In the genomic region with DNA sequence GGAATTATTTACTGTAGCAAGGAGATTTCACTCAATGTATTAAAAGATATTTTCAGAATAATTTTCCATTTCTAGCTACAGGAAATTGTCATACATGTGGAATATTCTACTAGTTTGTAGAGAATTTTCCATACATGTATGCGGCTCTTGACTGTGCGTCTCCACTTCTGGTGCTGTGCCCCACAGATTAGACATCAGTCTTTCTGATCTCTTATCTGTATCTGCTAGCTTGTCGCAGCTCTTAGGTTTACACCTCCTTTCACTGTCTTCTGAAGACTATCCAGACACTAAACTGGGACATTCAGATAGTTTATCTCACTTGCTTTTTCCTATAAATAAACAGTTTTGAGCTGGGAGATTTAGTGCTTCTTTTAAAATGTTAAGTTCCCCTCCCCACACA, we compare ENCODE assay signal across 24 mouse cellular contexts. TPM values are rescaled to one million over a fixed set of nuclear protein-coding genes. Genes with fewer than 3 reads are reported as not detected.
DNase-seq lines count a peak whose midpoint lies in the region; ATAC-seq and TF ChIP-seq lines count a peak whose summit lies in the region.
"Had no signal": no experiment of that assay in that cellular context is flagged by ENCODE, and none has a peak within 500 bp of the region (broad histone marks: within the 10 kb centered on the region; RNA-seq: fewer than 3 reads in every experiment).

No protein-coding gene starts in this region.

- H3K27me3 ChIP-seq in MEL (ENCODE audit: control insufficient read depth in 1 of 2, insufficient read depth in 2 of 2, low read length in 2 of 2) = no peaks in the 10 kb centered on the region
- no peaks in the 10 kb centered on the region for H3K27me3 ChIP-seq in liver, embryonic 12.5 days (replicated peaks)
- H3K27me3 ChIP-seq: embryonic facial prominence, embryonic 15.5 days; hindbrain, embryonic 13.5 days had no signal

- ATAC-seq in liver, embryonic 12.5 days = peak; percentile 72; the same call in 1 of the 2 replicates
- peak; percentile 30; the same call in 1 of the 2 replicates for ATAC-seq in megakaryocyte-erythroid progenitor cell, adult 5-6 weeks (replicated peaks; ENCODE audit: low FRiP score, low TSS enrichment, poor library complexity, severe bottlenecking)
- ATAC-seq: forebrain, embryonic 14.5 days; hindbrain, postnatal 0 days had no signal

- peaks cover 3 to 10% of the 10 kb centered on the region in 2 experiments; a peak in 3 of 4 replicates for H3K4me1 ChIP-seq in MEL (ENCODE audit: control insufficient read depth in 1 of 2, insufficient read depth in 2 of 2, low read length in 2 of 2)
- H3K4me1 ChIP-seq in liver, embryonic 12.5 days = peaks cover 5% of the 10 kb centered on the region
- H3K4me1 ChIP-seq: embryonic facial prominence, embryonic 15.5 days; forebrain, embryonic 10.5 days; heart, embryonic 10.5 days; hindbrain, embryonic 13.5 days had no signal

- peaks cover 2% of the 10 kb centered on the region; the same call in 1 of the 2 replicates for H3K79me2 ChIP-seq in MEL (ENCODE audit: control insufficient read depth, insufficient read depth, low read length, poor library complexity)

- H3K27ac ChIP-seq in MEL (ENCODE audit: control insufficient read depth, low read depth, low read length) = no peak overlapping the region
- no peak overlapping the region for H3K27ac ChIP-seq in liver, embryonic 12.5 days
- H3K27ac ChIP-seq: embryonic facial prominence, embryonic 15.5 days; forebrain, embryonic 10.5 days; gastrocnemius, adult 2 months; heart, embryonic 10.5 days; hindbrain, embryonic 13.5 days; hindbrain, postnatal 0 days had no signal

- no peak overlapping the region for H3K4me3 ChIP-seq in MEL (ENCODE audit: control insufficient read depth in 1 of 2, insufficient read depth in 1 of 2, low read depth in 2 of 2, low read length in 2 of 2)
- no peak overlapping the region for H3K4me3 ChIP-seq in liver, embryonic 12.5 days
- H3K4me3 ChIP-seq: embryonic facial prominence, embryonic 15.5 days; erythroblast, embryonic 14.5 days; forebrain, embryonic 10.5 days; gastrocnemius, adult 2 months; heart, embryonic 10.5 days; hindbrain, embryonic 13.5 days had no signal

- no peak for TF ChIP-seq POLR2A in MEL (IDR thresholded peaks at IDR 0.05; ENCODE audit: control insufficient read depth in 1 of 2, insufficient read depth in 1 of 2, low read depth in 1 of 2, low read length in 2 of 2, poor library complexity in 1 of 2)

- TF ChIP-seq EP300 in MEL (IDR thresholded peaks at IDR 0.05; ENCODE audit: low read depth in 1 of 2, low read length in 2 of 2) = peak in 1 of 2 experiments; percentile 50; a peak in 2 of 4 replicates

- DNase-seq in 416B (ENCODE audit: low read depth) (peak; percentile 39), MEL (ENCODE audit: low read depth, low spot score) (no peak)
- no peak for DNase-seq in adrenal gland, postnatal 14 days
- DNase-seq in gastrocnemius, postnatal 4 days (ENCODE audit: low spot score in 2 of 2) = no peak
- DNase-seq in testis, postnatal 14 days (ENCODE audit: low spot score) = no peak
- DNase-seq: adrenal gland, postnatal 25 days; cerebellum, adult 11 months; cerebellum, adult 8-10 months; cerebellum, postnatal 14 days; embryo, embryonic 11 days; gastrocnemius, adult 2 months; gastrocnemius, postnatal 25 days; heart, adult 11 months; heart, postnatal 14 days had no signal

- H3K36me3 ChIP-seq in MEL (ENCODE audit: control insufficient read depth in 1 of 2, insufficient read depth in 2 of 2, low read length in 2 of 2) = peaks cover 0 to 23% of the 10 kb centered on the region in 2 experiments; a peak in 3 of 4 replicates
- no peaks in the 10 kb centered on the region for H3K36me3 ChIP-seq in liver, embryonic 12.5 days
- H3K36me3 ChIP-seq: G1E; hindbrain, embryonic 13.5 days had no signal

- no peak overlapping the region for H3K9ac ChIP-seq in MEL (ENCODE audit: control insufficient read depth, low read depth, low read length, poor library complexity, severe bottlenecking)
- no peak overlapping the region for H3K9ac ChIP-seq in liver, embryonic 12.5 days
- H3K9ac ChIP-seq: embryonic facial prominence, embryonic 15.5 days; hindbrain, embryonic 13.5 days had no signal

- no peak for TF ChIP-seq RAD21 in MEL (IDR thresholded peaks at IDR 0.05; ENCODE audit: low read depth, low read length)

- 29% methylated on average over 3 of the region's 3 CpGs for WGBS in liver, embryonic 12.5 days (ENCODE audit: insufficient replicate concordance)

- no peak overlapping the region for H3K4me2 ChIP-seq in liver, embryonic 12.5 days
- H3K4me2 ChIP-seq: embryonic facial prominence, embryonic 15.5 days; hindbrain, embryonic 13.5 days had no signal

- no peaks in the 10 kb centered on the region for H3K9me3 ChIP-seq in MEL (replicated peaks; ENCODE audit: insufficient read depth, low read length)
- H3K9me3 ChIP-seq in liver, embryonic 12.5 days (replicated peaks) = no peaks in the 10 kb centered on the region
- H3K9me3 ChIP-seq: embryonic facial prominence, embryonic 15.5 days; forebrain, embryonic 10.5 days; G1E; heart, embryonic 10.5 days; hindbrain, embryonic 13.5 days had no signal

- no peak for TF ChIP-seq CTCF in MEL (IDR thresholded peaks at IDR 0.05 in 2 of 3, conservative IDR thresholded peaks at IDR 0.05 in 1 of 3; ENCODE audit: control insufficient read depth in 1 of 3, insufficient read depth in 1 of 3, low read depth in 2 of 3, low read length in 3 of 3, poor library complexity in 1 of 3, severe bottlenecking in 1 of 3)

TF ChIP-seq in MEL, 35 proteins besides CTCF, POLR2A, EP300 and RAD21:
- no peak for TF ChIP-seq HCFC1 (IDR thresholded peaks at IDR 0.05; ENCODE audit: low read depth, low read length)
- TF ChIP-seq BHLHE40 (IDR thresholded peaks at IDR 0.05; ENCODE audit: borderline replicate concordance, low read depth, low read length) = no peak
- TF ChIP-seq POLR2AphosphoS2 (IDR thresholded peaks at IDR 0.05; ENCODE audit: low read length) = no peak
- TF ChIP-seq RCOR1 (IDR thresholded peaks at IDR 0.05; ENCODE audit: low read depth, low read length) = no peak
- peak; percentile 51; the same call in 1 of the 2 replicates for TF ChIP-seq TCF12 (IDR thresholded peaks at IDR 0.05; ENCODE audit: low read depth, low read length)
- no peak for TF ChIP-seq SMC3 (IDR thresholded peaks at IDR 0.05; ENCODE audit: low read depth, low read length)
- no peak for TF ChIP-seq JUND (IDR thresholded peaks at IDR 0.05; ENCODE audit: low read depth, low read length)
- TF ChIP-seq GATA1 (IDR thresholded peaks at IDR 0.05; ENCODE audit: low read depth, low read length) = peak; percentile 45; the same call in 1 of the 2 replicates
- TF ChIP-seq MYC (IDR thresholded peaks at IDR 0.05; ENCODE audit: low read depth, low read length) = no peak
- no peak for TF ChIP-seq UBTF (IDR thresholded peaks at IDR 0.05; ENCODE audit: borderline replicate concordance, insufficient read depth, low read depth, low read length)
- no peak for TF ChIP-seq MEF2A (IDR thresholded peaks at IDR 0.05; ENCODE audit: extremely low read depth, insufficient replicate concordance, low read depth, low read length, poor library complexity, severe bottlenecking)
- TF ChIP-seq ELF1 (IDR thresholded peaks at IDR 0.05; ENCODE audit: low read depth, low read length) = no peak
- no peak for TF ChIP-seq NELFE (IDR thresholded peaks at IDR 0.05; ENCODE audit: low read depth, low read length)
- no peak for TF ChIP-seq TBP (IDR thresholded peaks at IDR 0.05; ENCODE audit: low read depth, low read length)
- no peak for TF ChIP-seq ZNF384 (IDR thresholded peaks at IDR 0.05; ENCODE audit: low read depth, low read length)

RNA-seq across cellular contexts. Expression of a gene that starts 40.8 kb away (rescaled TPM):
- total RNA-seq in MEL (2012; rRNA removed) = 11.8 and 15.1 TPM in 2 replicates
- polyA plus RNA-seq in MEL (2012; ENCODE audit: insufficient read depth in 1 of 2, insufficient read length in 2 of 2, low read depth in 1 of 2, low replicate concordance in 2 of 2, missing spikeins in 1 of 2) = 100 to 1,000 TPM in 1 of 2 experiments, 10 to 100 TPM in 1; 10.5 to 108 TPM
- polyA plus RNA-seq in liver, embryonic 12.5 days (2016; fragmentation: Nextera tagmentation; extraction: Ambion mirVana) = 13.7 and 14.4 TPM in 2 replicates
- 12.0 and 12.4 TPM in 2 replicates for total RNA-seq in megakaryocyte-erythroid progenitor cell, adult 5-6 weeks (2014; fragmentation: Nextera tagmentation)
- 19.7 and 25.6 TPM in 2 replicates for total RNA-seq in megakaryocyte-erythroid progenitor cell, adult 5-6 weeks (2017)
- 74.5 and 80.1 TPM in 2 replicates for total RNA-seq in adrenal gland, postnatal 14 days (2021)
- total RNA-seq in gastrocnemius, postnatal 4 days (2021) = 10 to 100 TPM; 55.0 to 61.7 TPM
- polyA plus RNA-seq: G1E had no signal
